Mouse (Mus musculus) bone marrow, adult 2 months (tissue): ENCODE data around the gene Cym.

Source experiments
- CTCF ChIP-seq: fragments of 200-500 bp; IDR thresholded peaks from 2 replicates; pipeline ENCODE4 v1.5.1; 2011; ENCODE audit warnings: low read length, control low read depth; ENCODE audit not compliant: control insufficient read depth, insufficient read depth
- POLR2A ChIP-seq: fragments of 200-500 bp; IDR thresholded peaks from 2 replicates; pipeline ENCODE4 v1.6.1; 2011; ENCODE audit warnings: low read depth, mild to moderate bottlenecking, control low read depth, low read length, borderline replicate concordance; ENCODE audit not compliant: control insufficient read depth

- TF ChIP-seq CTCF (no peak), POLR2A (no peak)
Measured at GRCm38 (mm10) chr3:107233945-107234344, 12.4 kb upstream of the Cym start.
